Mouse (Mus musculus): ENCODE measurements around the gene Tbc1d24.

DNA sequence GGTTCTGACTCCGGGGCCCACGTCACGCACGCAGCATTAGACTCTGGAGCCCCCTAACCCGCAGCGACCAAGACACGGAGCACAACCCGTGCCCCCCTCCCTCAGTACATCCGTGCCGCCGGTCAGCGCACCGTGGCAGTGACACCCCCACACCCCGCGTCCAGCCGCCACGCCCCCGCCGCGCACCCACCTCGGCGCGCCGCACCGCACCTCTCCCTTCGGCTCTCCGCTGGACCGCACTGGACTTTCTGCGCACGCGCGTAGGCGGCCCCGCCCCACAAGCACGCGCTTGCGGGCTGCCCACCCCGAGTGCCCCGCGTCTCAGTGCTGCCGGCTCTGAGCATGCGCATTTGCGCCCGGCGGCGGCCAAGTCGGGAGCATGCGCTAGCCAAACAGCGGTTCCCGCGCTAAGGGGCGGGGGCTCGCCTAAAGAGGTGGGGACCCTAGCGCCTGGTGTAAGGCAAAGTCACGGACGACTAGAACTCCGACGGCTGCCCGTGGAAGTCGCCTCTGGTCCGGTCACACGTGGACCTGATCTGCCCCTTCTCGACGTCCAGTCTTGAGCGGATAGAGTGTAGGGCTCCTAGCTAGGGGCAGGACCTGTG lies at the start of gene Tbc1d24:
- TF ChIP-seq EP300 (IDR thresholded peaks at IDR 0.05) (no peak), CTCF (IDR thresholded peaks at IDR 0.05) (no peak)

All from lung, postnatal 0 days (tissue).